Mouse (Mus musculus) bone marrow macrophage, adult 2 months (primary cell): ENCODE data around the gene Adcy10. TPM values are rescaled to one million over a fixed set of nuclear protein-coding genes. Genes with fewer than 3 reads are reported as not detected.

Experiments
- H3K27ac ChIP-seq: 2 replicates; pipeline ENCODE4 v1.5.1; 2012; ENCODE audit warnings: low read depth, low read length; ENCODE audit not compliant: insufficient read depth
- H3K4me1 ChIP-seq: 2 replicates; pipeline ENCODE4 v1.6.1; 2012; ENCODE audit warnings: low read length; ENCODE audit not compliant: control insufficient read depth, insufficient read depth
- H3K4me3 ChIP-seq: 2 replicates; pipeline ENCODE4 v1.5.1; 2012; ENCODE audit warnings: mild to moderate bottlenecking, low read length, moderate library complexity; ENCODE audit not compliant: insufficient read depth
- CTCF ChIP-seq: IDR thresholded peaks from 2 replicates; pipeline ENCODE4 v1.5.1; 2012; ENCODE audit warnings: low read depth, mild to moderate bottlenecking, low read length, moderate library complexity
- POLR2A ChIP-seq: IDR thresholded peaks from 2 replicates; pipeline ENCODE4 v1.6.1; 2012; ENCODE audit warnings: mild to moderate bottlenecking, low read depth, low read length, borderline replicate concordance
- polyA plus RNA-seq: library from polyadenylated mRNA; stranded (reverse); fragments of >200 nt; gene quantifications from 2 replicates; pipeline ENCODE4 v1.2.4, GENCODE M21; 2012; ENCODE audit not compliant: missing spikeins, insufficient read depth, insufficient read length

Adcy10 gene
- polyA plus RNA-seq, 1 experiment, result not detected

DNA sequence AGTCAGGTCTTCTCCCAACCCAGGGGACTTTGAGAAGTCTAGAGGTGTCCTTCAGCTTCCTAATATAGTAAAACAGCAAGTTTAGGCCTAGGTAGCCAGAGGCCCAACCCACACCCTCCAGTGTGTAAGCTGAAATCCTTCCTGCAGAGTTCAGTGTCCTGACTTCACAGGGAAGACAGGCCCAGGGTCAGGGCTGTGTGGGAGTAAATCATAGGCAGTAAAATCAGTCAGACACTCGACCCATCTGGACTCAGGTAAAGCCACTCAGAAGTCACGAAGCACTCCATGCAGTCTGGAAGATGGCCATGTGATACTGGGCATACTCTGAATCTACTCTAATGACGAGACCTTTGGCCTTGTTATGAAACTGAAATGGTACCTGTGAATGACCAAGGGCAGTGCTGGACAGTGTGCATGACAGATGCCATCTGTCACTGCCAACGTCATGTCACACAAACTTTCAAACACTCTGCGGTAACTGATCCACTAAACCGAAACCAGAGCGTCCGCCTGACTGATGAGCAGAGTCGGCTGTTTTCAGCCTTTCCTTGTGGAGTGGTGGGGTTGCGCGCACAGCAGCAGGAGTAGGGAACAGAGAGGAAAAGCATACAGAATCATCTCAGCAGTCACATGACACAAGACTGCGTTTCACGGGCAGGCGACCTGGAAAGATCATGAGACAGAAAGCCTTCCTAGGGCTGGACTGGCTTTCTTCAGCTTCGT, 109.9 kb downstream of the Adcy10 start:
- H3K4me3 ChIP-seq, result no peak overlapping the region
- no peaks in the 10 kb centered on the region for H3K4me1 ChIP-seq
- TF ChIP-seq POLR2A (no peak), CTCF (no peak)
- no peak overlapping the region for H3K27ac ChIP-seq

DNA sequence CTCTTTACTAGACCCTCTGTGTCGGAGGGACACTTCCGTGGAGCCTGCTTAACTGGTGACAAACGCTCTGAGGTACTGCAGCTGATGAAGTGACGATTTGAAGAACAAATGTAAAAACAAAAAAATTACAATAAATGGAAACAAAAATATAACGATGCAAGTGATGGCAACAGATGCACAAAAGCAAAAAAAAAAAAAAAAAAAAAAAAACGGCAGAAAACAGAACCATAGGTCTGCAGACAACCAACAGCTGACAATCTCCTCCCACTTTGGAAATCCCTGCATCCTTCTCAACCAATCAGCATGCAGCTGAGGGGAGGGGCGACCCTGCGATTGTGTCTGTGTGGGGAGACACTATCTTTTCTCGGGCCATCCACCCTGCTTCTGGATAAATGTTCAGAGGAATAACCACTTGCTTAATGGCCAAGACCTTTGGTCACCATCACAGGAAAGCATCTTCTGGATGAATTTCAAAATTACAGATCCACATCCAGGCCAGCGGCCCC, 116.8 kb downstream of the Adcy10 start:
- no peak overlapping the region for H3K4me3 ChIP-seq
- H3K4me1 ChIP-seq, result peaks cover 29% of the 10 kb centered on the region
- no peak overlapping the region for H3K27ac ChIP-seq
- TF ChIP-seq CTCF, result no peak

DNA sequence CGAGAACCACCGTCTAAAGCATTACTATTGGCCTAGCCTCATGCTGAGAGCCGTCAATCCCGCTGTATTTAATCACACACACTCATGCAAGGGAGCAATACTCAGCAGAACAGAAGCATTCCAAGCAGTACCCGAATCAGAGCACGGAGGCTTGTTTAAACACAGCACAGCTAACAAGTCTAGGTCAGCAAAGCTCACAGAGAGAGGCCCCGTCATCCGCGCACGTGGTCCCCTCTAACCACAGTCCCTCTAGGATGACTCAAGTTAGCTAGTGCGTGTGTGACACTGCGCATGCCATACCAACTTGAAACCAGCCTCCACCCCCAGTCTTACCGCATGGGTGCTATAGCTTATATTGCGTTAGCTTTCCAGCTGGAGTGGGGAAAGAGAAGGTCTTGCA, 118.2 kb downstream of the Adcy10 start:
- Histone ChIP-seq H3K27ac (peak overlapping the region; percentile 66), H3K4me1 (peaks cover 29% of the 10 kb centered on the region), H3K4me3 (no peak overlapping the region)
- no peak for TF ChIP-seq CTCF
- TF ChIP-seq POLR2A, result no peak

DNA sequence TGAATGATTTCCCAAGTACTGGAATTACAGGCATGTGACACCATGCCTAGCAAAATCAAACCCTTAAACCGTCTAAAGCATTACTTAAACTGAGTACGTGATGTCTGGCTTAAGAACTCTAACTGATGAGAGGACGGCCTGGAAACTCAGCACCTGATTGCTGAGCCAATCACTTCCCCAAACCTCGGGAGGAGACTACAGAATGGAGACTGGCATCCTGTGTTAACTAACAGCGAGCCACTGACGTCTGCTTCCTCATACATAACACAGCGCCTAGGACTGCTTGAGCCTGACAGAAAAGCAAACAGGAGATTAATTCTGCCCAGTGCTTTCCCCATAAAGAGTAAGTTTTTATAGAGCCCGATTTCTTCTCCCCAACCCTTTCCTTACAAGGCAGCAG, 119.2 kb downstream of the Adcy10 start:
- Histone ChIP-seq H3K4me3 (no peak overlapping the region), H3K27ac (peak overlapping the region; percentile 56), H3K4me1 (peaks cover 29% of the 10 kb centered on the region)
- no peak for TF ChIP-seq CTCF
- no peak for TF ChIP-seq POLR2A

DNA sequence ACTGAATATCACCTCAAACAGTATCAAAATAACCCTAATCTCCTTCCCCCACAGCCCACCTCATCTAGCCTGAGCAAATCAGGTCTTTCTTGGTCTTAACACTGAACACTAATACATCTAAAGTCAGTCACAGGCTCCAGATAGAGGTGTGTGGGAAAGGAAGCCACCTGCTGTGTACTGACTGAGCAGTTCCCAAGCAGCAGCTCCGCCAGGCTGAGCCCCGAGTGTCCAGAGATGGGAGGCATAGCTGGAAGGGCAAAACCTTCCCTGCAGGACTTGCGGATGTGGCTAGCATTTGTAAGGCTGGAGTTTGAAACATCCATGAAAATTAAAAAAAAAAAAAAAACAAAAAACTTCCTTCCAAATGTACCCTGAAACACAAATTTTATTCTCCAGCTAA, 120.1 kb downstream of the Adcy10 start:
- Histone ChIP-seq H3K27ac (no peak overlapping the region), H3K4me3 (no peak overlapping the region), H3K4me1 (peaks cover 35% of the 10 kb centered on the region)
- TF ChIP-seq CTCF, result no peak
- no peak for TF ChIP-seq POLR2A

DNA sequence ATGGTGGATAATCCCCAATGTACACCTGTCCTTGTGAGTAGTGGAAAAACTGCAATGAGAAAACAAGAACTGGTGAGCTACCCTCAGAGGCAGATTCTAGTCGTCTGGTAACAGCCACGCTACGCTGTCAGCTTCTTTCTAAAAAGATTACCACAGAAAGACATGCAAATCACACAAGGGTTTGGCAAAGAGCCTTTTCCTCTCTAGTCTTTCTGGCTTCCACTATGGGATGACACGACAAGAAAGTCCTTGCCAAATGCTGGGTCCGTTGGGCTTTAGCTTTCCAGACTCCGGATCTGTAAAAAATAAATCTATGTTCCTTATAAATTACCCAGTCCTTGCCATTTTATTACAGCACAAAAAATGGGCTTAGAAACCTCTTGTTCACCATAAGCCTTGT, 120.8 kb downstream of the Adcy10 start:
- TF ChIP-seq POLR2A (no peak), CTCF (no peak)
- H3K4me3 ChIP-seq, result no peak overlapping the region
- H3K27ac ChIP-seq, result no peak overlapping the region
- H3K4me1 ChIP-seq, result peaks cover 35% of the 10 kb centered on the region

DNA sequence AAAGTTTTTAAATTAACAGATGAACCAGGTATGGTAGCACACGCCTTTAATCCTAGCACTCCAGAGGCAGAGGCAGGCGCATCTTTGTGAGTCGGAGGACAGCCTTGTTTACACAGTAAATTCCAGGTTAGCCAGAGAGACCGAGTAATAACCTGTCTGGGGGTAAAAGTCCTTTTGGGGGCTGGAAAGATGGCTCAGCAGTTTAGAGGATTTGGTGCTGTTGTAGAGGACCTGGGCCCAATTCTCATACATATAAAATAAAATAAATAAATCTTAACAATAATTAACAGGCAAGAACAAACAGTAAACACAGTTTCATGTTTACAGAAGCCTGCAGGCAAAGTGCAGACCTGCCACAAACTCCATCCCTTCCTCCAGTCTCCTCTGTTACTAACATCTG, 123.9 kb downstream of the Adcy10 start:
- Histone ChIP-seq H3K4me3 (no peak overlapping the region), H3K27ac (no peak overlapping the region), H3K4me1 (peaks cover 22% of the 10 kb centered on the region)
- TF ChIP-seq POLR2A, result no peak
- TF ChIP-seq CTCF, result no peak

DNA sequence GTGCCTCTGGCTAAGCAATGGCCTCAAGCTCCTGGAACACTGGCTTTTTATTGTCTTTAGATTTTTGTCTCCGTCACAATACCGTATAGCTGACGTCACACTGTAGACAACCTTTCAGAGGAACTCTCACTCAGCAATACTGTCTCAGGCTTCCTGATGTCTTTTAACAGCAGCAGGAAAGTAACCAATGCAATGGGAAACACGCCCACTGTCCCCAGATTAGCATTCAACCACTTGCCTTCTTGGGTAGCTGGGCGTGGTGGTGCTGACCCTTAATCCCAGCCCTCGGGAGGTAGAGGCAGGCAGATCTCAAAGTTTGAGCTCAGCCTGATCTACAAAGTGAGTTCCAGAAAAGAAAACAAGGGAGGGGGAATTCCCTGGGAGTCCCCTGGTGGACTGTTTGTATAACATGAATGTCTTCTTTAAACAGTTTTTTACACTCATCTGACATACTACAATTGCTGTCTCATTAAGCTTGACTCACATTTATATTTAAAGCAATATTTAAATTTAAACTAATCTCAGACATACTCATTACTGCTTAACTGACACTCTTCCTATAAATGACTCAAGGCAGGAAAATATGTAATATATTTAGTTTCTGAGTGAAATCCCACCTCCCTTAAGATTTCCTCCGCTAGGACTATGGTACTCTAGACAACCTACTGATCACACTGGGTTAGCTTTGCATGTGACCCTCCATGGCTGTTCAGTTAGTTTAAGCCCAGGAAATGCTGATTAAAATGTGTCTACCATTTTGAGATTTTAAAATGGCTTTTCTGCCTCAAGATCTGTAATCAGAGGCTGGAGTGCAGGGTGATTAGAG, 124.7 kb downstream of the Adcy10 start:
- Histone ChIP-seq H3K4me1 (peaks cover 17% of the 10 kb centered on the region), H3K27ac (no peak overlapping the region), H3K4me3 (no peak overlapping the region)
- no peak for TF ChIP-seq POLR2A
- TF ChIP-seq CTCF, result no peak

DNA sequence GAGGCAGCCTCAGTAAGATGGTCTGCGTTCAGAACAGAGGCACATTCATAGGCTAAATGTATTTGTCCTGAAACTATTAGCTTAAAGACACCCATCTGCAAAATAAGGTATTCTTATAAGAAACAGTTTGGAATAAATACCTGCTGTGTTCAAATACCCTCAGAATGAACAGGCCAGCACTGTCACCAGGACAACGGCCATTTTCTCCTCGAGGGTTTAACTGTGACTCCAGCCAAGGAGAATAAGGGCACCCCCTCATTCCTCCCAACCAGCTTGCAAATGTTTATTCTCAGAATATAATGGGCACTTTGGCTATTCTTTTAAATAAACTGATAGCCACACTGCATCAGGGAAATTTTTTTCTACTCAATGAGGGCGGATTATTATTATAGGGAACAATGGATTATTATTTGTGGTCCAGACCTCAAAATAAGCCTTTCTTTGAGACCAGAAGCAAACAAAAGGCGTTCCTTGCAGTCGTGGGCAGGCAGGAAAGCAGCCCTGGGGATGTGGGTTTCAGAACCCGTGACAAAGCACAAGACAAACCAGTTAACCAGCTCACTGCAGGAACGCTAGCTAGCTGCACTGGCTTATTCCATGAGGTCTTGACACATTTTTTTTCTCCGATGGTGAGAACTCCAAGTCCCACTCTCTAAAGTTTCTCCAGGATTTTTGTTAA, 125.5 kb downstream of the Adcy10 start:
- no peak for TF ChIP-seq POLR2A
- TF ChIP-seq CTCF, result no peak
- Histone ChIP-seq H3K4me1 (peaks cover 16% of the 10 kb centered on the region), H3K4me3 (no peak overlapping the region), H3K27ac (no peak overlapping the region)

DNA sequence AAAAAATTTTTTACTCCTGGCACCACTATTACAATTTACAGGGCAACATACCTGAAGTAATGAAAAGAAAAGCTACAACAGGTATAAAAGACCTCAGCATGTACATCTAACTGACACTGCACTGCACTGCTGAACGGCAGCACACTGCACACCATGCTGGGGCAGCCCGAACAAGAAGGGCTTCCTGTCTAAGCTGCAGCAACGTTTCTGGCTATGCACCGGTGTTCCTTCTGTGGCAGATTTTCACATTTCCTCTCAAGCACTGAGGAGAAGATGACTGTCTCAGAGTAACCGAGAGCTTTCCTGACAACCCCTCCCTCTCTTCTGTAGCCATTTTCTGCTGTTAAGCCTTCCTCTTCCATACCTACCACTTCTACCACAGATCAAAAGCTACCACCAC, 127.7 kb downstream of the Adcy10 start:
- Histone ChIP-seq H3K4me3 (no peak overlapping the region), H3K27ac (no peak overlapping the region), H3K4me1 (peaks cover 18% of the 10 kb centered on the region)
- TF ChIP-seq CTCF (no peak), POLR2A (no peak)
